Mouse (Mus musculus) midbrain, postnatal 0 days (tissue): ENCODE results near the gene Uckl1. TPM values are rescaled to one million over a fixed set of nuclear protein-coding genes. Genes with fewer than 3 reads are reported as not detected.

Experiments
- ATAC-seq: fragments of 200-750 bp; cut with Nextera tagmentation; 2 replicates; pipeline ENCODE4 v1.8.0; 2017; ENCODE audit warnings: moderate number of reproducible peaks, mild to moderate bottlenecking, moderate TSS enrichment, moderate library complexity; ENCODE audit not compliant: low FRiP score
- DNase-seq: peaks from one replicate; pipeline ENCODE4 v3.0.0-alpha.2; 2015; ENCODE audit warnings: low spot score
- H3K27ac ChIP-seq: fragments of 300-500 bp; sonication (generic); 2 replicates; pipeline ENCODE4 v1.5.1; 2014; ENCODE audit warnings: low read depth, mild to moderate bottlenecking, low read length, mixed read lengths
- H3K27me3 ChIP-seq: fragments of 300-500 bp; sonication (generic); 2 replicates; pipeline ENCODE4 v1.6.1; 2014; ENCODE audit warnings: low read length, control low read depth, mixed read lengths; ENCODE audit not compliant: insufficient read depth
- H3K36me3 ChIP-seq: fragments of 300-500 bp; sonication (generic); 2 replicates; pipeline ENCODE4 v1.6.1; 2014; ENCODE audit warnings: low read length, control low read depth, mixed read lengths; ENCODE audit not compliant: insufficient read depth
- H3K4me1 ChIP-seq: fragments of 300-500 bp; sonication (generic); 2 replicates; pipeline ENCODE4 v1.6.1; 2014; ENCODE audit warnings: mild to moderate bottlenecking, control low read depth, antibody characterized with exemption, low read length, mixed read lengths; ENCODE audit not compliant: insufficient read depth
- H3K4me2 ChIP-seq: fragments of 300-500 bp; sonication (generic); 2 replicates; pipeline ENCODE4 v1.6.1; 2014; ENCODE audit warnings: low read depth, mild to moderate bottlenecking, low read length, mixed read lengths; ENCODE audit not compliant: poor library complexity, severe bottlenecking
- H3K4me3 ChIP-seq: fragments of 300-500 bp; sonication (generic); 2 replicates; pipeline ENCODE4 v1.5.1; 2014; ENCODE audit warnings: low read depth, mild to moderate bottlenecking, low read length, moderate library complexity
- H3K9ac ChIP-seq: fragments of 300-500 bp; sonication (generic); replicated peaks from 2 replicates; pipeline ENCODE4 v1.6.1; 2014; ENCODE audit warnings: mild to moderate bottlenecking, low read length, moderate library complexity, mixed read lengths; ENCODE audit not compliant: poor library complexity, severe bottlenecking
- H3K9me3 ChIP-seq: fragments of 300-500 bp; sonication (generic); 2 replicates; pipeline ENCODE4 v1.6.1; 2016; ENCODE audit warnings: low read length, control low read depth
- CTCF ChIP-seq: IDR thresholded peaks from 2 replicates; pipeline ENCODE4 v1.5.1; 2016; ENCODE audit warnings: antibody characterized with exemption, mild to moderate bottlenecking
- WGBS: fragments of 180-500 bp; shearing (Covaris S2); extraction: QIAGEN DNeasy Blood & Tissue Kit; methylation state at CpG from one replicate; pipeline ENCODE4 v1.1.7; 2014; 5-methylcytosine and 5-hydroxymethylcytosine counted together
- polyA plus RNA-seq: library from polyadenylated mRNA; unstranded; fragments of >200 nt; fragmentation: Nextera tagmentation; extraction: Ambion mirVana; gene quantifications from 2 replicates; pipeline ENCODE4 v1.2.1, GENCODE M21; 2015
- total RNA-seq: library from RNA; depleted of rRNA; stranded (reverse); fragments of >200 nt; gene quantifications from 2 replicates; pipeline ENCODE4 v1.2.3, GENCODE M21; 2014

Gene Uckl1
- total and polyA plus RNA-seq, 2 experiments from 2014 or later: 45.2 to 49.8 TPM

DNA sequence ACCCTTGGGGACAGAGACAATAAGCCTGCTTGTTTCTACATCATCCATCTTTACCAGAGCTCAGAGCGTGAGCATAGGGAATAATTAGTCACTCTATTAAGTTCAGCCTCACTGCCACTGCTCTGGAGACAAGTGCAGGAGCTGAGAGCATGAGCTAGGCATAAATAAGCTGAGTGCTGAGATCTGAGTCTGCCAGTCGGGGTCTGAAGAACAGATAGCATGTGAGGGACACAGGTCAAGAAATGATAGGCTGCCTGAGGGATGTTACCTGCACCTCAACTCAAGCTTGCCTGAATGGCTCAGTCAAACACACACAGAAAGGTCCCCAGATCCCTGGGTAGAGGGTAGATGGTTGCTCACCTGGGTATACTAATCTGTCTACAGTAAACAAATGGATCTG lies 7.6 kb downstream of the Uckl1 start:
- no peaks in the 10 kb centered on the region for H3K27me3 ChIP-seq
- DNase-seq: peak; percentile 26
- H3K36me3 ChIP-seq: peaks cover 14% of the 10 kb centered on the region
- no peak overlapping the region for H3K4me3 ChIP-seq
- no peak for TF ChIP-seq CTCF
- no peaks in the 10 kb centered on the region for H3K9me3 ChIP-seq
- no peak overlapping the region for H3K27ac ChIP-seq
- H3K4me1 ChIP-seq: peaks cover 7% of the 10 kb centered on the region; the same call in 1 of the 2 replicates
- no peak overlapping the region for H3K4me2 ChIP-seq
- 75% methylated on average over 2 of the region's 2 CpGs for WGBS
- no peak for ATAC-seq
- no peak overlapping the region for H3K9ac ChIP-seq

DNA sequence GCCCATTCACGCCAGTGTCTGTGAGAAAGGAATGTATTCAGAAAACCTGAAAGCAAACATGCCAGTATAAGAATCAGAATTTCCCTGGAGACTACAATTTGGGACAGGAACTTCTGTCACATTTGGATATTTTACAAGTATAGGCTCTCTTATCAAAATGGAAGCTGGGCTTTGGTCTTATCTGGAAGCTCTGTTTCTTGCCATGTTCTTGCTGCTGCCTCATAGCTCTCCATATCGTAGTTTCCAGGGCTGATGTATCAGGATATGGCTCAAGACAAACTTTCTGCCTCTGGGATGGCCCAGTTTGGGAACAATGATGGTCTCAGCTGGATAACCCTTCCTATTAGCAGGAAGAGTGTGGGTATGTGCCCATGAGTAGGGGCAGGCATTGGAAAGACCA lies 8.1 kb downstream of the Uckl1 start:
- ATAC-seq (no peak), DNase-seq (no peak)
- H3K36me3 ChIP-seq: peaks cover 14% of the 10 kb centered on the region
- TF ChIP-seq CTCF: no peak
- no peak overlapping the region for H3K4me2 ChIP-seq
- no peak overlapping the region for H3K9ac ChIP-seq
- no peak overlapping the region for H3K27ac ChIP-seq
- peaks cover 7% of the 10 kb centered on the region; the same call in 1 of the 2 replicates for H3K4me1 ChIP-seq
- no peak overlapping the region for H3K4me3 ChIP-seq
- H3K9me3 ChIP-seq: no peaks in the 10 kb centered on the region
- no peaks in the 10 kb centered on the region for H3K27me3 ChIP-seq
- 87% methylated on average over 2 of the region's 2 CpGs for WGBS

DNA sequence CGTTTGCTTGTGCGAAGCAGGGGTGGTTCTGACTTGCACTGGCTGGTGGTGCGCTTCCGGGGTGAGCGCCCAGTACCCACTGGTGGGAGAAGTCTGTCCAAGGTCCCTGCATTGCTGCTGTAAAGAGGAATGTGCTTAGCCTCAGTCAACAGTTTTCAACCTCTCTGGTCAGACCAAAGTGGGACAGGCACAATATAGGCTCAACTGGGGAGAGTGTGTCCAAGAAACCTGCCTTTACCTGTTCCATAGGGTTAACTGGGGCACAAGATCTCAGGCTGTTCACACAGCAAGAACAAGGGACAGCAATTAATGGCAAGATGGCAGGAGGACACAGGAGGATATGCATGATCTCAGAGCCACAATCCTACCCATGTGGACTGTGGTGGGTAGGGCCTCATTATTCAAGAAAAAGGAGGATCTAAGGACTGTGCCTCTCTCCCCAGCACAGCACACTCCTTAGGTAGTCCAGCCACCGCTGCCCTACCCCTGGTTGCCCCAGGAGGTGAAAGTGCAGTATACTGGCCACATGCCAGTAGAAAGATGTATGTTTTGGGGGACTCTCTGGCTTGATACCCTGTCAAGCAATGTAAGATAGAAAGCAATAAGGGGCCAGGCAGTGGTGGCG lies 9.7 kb downstream of the Uckl1 start:
- no peak overlapping the region for H3K4me3 ChIP-seq
- DNase-seq: no peak

DNA sequence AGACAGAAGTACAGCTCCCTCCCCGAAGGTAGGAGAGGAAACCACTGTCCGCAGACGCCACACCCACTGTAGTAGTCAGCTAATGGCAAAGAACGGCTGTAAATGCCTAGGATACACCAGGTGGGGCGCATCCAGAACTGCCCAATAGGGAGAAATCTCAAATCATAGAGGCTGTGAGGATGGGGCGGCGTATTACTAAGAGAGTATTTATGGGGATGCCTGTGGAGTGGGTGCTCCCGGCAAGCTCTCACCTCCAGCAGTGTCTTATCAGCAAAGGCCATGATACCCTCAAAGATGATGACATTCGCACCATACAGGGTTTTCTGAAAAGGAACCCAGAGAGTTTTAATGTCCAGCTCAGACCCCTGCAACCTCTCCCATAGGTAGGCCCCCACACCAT lies 10.7 kb downstream of the Uckl1 start:
- H3K27me3 ChIP-seq: no peaks in the 10 kb centered on the region
- no peaks in the 10 kb centered on the region for H3K4me1 ChIP-seq
- TF ChIP-seq CTCF: no peak
- no peaks in the 10 kb centered on the region for H3K9me3 ChIP-seq
- DNase-seq (no peak), ATAC-seq (no peak)
- no peak overlapping the region for H3K9ac ChIP-seq
- H3K4me2 ChIP-seq: no peak overlapping the region
- no peak overlapping the region for H3K4me3 ChIP-seq
- peaks cover 14% of the 10 kb centered on the region for H3K36me3 ChIP-seq
- WGBS: 93% methylated on average over 9 of the region's 9 CpGs
- H3K27ac ChIP-seq: no peak overlapping the region

More for the DNA sequence above, 9.7 kb downstream of the Uckl1 start:
- TF ChIP-seq CTCF: no peak
- WGBS: 91% methylated on average over 7 of the region's 7 CpGs
- no peaks in the 10 kb centered on the region for H3K9me3 ChIP-seq
- ATAC-seq: no peak
- H3K36me3 ChIP-seq: peaks cover 14% of the 10 kb centered on the region
- H3K4me1 ChIP-seq: no peaks in the 10 kb centered on the region
- H3K27me3 ChIP-seq: no peaks in the 10 kb centered on the region
- H3K9ac ChIP-seq: no peak overlapping the region
- no peak overlapping the region for H3K27ac ChIP-seq
- H3K4me2 ChIP-seq: no peak overlapping the region

DNA sequence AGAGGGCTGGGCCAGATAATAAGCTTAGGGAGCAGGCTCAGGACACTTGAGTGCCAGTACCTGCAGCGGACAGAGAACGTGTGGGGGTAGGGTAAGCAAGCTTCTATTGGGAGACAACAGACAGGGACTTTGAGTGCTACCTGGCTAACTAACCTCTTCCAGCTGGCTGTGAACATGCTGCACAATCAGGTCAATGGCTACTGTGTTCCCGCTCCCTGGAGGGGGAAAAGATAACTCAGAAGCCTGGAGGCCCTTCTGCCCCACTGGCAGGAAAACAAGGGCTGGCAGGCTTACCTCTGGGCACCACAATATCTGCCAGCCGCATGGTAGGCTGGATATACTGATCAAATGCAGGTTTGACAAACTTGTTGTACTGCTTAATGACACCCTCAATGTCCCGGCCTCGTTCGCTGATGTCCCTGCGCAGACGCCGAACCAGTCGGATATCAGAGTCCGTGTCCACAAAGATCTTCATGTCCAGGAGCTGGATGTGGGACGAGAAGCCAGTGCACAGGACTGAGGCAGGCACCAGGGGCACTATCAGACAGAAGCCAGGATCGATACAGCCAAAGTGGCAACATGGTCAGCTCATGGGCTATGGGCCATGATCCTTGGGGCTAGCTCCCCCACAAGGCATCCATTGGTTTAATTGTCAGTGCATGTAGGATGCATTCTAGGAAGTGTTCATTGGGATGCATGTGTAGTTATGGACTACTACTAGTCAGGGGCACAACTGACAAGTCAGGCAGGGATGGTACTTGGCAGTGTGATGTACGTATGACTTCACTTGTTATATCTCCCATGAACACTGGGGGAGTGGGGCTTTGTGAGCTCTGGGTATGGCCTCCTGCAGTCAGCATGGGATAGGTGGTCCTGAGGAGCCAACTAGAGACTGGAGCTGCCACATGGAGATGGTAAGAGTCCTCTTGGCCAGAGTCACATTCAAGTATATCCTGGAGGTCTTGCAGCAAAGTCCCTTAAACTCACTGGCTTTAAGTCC lies 11.5 kb downstream of the Uckl1 start:
- DNase-seq: no peak
- ATAC-seq: no peak
- no peak overlapping the region for H3K27ac ChIP-seq
- no peaks in the 10 kb centered on the region for H3K9me3 ChIP-seq
- no peak for TF ChIP-seq CTCF
- no peaks in the 10 kb centered on the region for H3K4me1 ChIP-seq
- 95% methylated on average over 15 of the region's 15 CpGs for WGBS
- no peak overlapping the region for H3K4me2 ChIP-seq
- H3K9ac ChIP-seq: no peak overlapping the region
- H3K36me3 ChIP-seq: peaks cover 14% of the 10 kb centered on the region
- H3K27me3 ChIP-seq: no peaks in the 10 kb centered on the region
- no peak overlapping the region for H3K4me3 ChIP-seq
